Mouse (Mus musculus) kidney, postnatal 0 days (tissue): ENCODE results near the gene Tsga10ip. TPM values are rescaled to one million over a fixed set of nuclear protein-coding genes. Genes with fewer than 3 reads are reported as not detected.

Experiments used
- ATAC-seq: fragments of 200-750 bp; cut with Nextera tagmentation; replicated peaks from 2 replicates; pipeline ENCODE4 v1.8.0; 2017; ENCODE audit warnings: low read depth, moderate number of reproducible peaks, moderate TSS enrichment, moderate library complexity; ENCODE audit not compliant: low FRiP score
- DNase-seq: peaks from one replicate; pipeline ENCODE4 v3.0.0-alpha.2; 2016; ENCODE audit warnings: low spot score
- H3K27ac ChIP-seq: fragments of 300-500 bp; sonication (generic); 2 replicates; pipeline ENCODE4 v1.5.1; 2014; ENCODE audit warnings: mild to moderate bottlenecking
- H3K27me3 ChIP-seq: fragments of 300-500 bp; sonication (generic); 2 replicates; pipeline ENCODE4 v1.6.1; 2014; ENCODE audit warnings: low read length, mixed read lengths; ENCODE audit not compliant: insufficient read depth
- H3K36me3 ChIP-seq: fragments of 300-500 bp; sonication (generic); 2 replicates; pipeline ENCODE4 v1.6.1; 2014; ENCODE audit warnings: low read length, mixed read lengths; ENCODE audit not compliant: insufficient read depth
- H3K4me1 ChIP-seq: fragments of 300-500 bp; sonication (generic); replicated peaks from 2 replicates; pipeline ENCODE4 v1.6.1; 2014; ENCODE audit warnings: antibody characterized with exemption, low read length, mixed read lengths; ENCODE audit not compliant: insufficient read depth
- H3K4me2 ChIP-seq: fragments of 300-500 bp; sonication (generic); 2 replicates; pipeline ENCODE4 v1.6.1; 2014; ENCODE audit warnings: mild to moderate bottlenecking, low read length, moderate library complexity, mixed read lengths
- H3K4me3 ChIP-seq: fragments of 300-500 bp; sonication (generic); replicated peaks from 2 replicates; pipeline ENCODE4 v1.5.1; 2014; ENCODE audit warnings: low read depth, low read length
- H3K9ac ChIP-seq: fragments of 300-500 bp; sonication (generic); 2 replicates; pipeline ENCODE4 v1.6.1; 2014; ENCODE audit warnings: low read depth, low read length
- H3K9me3 ChIP-seq: fragments of 300-500 bp; sonication (generic); replicated peaks from 2 replicates; pipeline ENCODE4 v1.6.1; 2016; ENCODE audit warnings: low read length, inconsistent platforms, mixed read lengths
- CTCF ChIP-seq: IDR thresholded peaks from 2 replicates; pipeline ENCODE4 v1.5.1; 2016; ENCODE audit warnings: antibody characterized with exemption, low read depth, mild to moderate bottlenecking, moderate library complexity
- WGBS: fragments of 180-500 bp; shearing (Covaris S2); extraction: QIAGEN DNeasy Blood & Tissue Kit; methylation state at CpG from one replicate; pipeline ENCODE4 v1.1.7; 2014; 5-methylcytosine and 5-hydroxymethylcytosine counted together
- polyA plus RNA-seq: library from polyadenylated mRNA; unstranded; fragments of >200 nt; fragmentation: Nextera tagmentation; extraction: Ambion mirVana; gene quantifications from 2 replicates; pipeline ENCODE4 v1.2.1, GENCODE M21; 2015

Gene Tsga10ip
- polyA plus RNA-seq, 1 experiment from 2014 or later = 0.39 TPM

GRCm38 (mm10) chr19:5429806-5430205 lies 27.5 kb upstream of the Tsga10ip start:
- no peak for TF ChIP-seq CTCF
- Histone ChIP-seq H3K4me1 (peaks cover 24% of the 10 kb centered on the region), H3K27ac (no peak overlapping the region), H3K36me3 (0 out of 2 replicates have a peak, but pooled peaks cover 6% of the 10 kb centered on the region), H3K9ac (no peak overlapping the region), H3K4me3 (no peak overlapping the region), H3K9me3 (no peaks in the 10 kb centered on the region), H3K27me3 (no peaks in the 10 kb centered on the region), H3K4me2 (no peak overlapping the region)
- DNase-seq (no peak), ATAC-seq (no peak)
- WGBS = 68% methylated on average over 8 of the region's 8 CpGs

DNA sequence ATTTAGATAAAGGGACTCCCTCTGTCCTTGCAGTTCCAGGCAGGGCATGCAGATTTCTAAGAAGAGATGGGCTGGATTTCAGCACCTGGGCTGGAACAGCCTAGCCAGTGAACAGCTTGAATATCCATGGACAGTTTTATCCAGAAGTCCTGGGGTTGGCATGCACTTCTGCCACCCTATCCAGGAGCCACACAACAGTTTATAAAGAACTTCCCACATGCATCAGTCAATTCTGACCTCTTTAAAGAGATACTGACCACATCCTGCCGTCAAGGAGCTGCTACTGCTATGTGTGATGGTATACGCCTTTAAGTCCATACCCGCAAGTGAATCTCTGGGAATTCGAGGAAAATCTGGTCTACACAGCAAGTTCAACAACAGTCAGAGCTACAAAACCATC lies 26.9 kb upstream of the Tsga10ip start:
- Histone ChIP-seq H3K27ac (no peak overlapping the region), H3K27me3 (no peaks in the 10 kb centered on the region), H3K4me2 (no peak overlapping the region), H3K9me3 (no peaks in the 10 kb centered on the region), H3K36me3 (0 out of 2 replicates have a peak, but pooled peaks cover 6% of the 10 kb centered on the region), H3K4me1 (peaks cover 24% of the 10 kb centered on the region), H3K9ac (no peak overlapping the region), H3K4me3 (no peak overlapping the region)
- DNase-seq = no peak
- no peak for ATAC-seq
- no peak for TF ChIP-seq CTCF
- WGBS = 87% methylated on average over 4 of the region's 4 CpGs

- peaks cover 27% of the 10 kb centered on the region for H3K4me1 ChIP-seq
- TF ChIP-seq CTCF = peak; percentile 68
- H3K9me3 ChIP-seq = no peaks in the 10 kb centered on the region
- H3K4me2 ChIP-seq = no peak overlapping the region
- DNase-seq (peak; percentile 87), ATAC-seq (no peak)
- H3K27ac ChIP-seq = no peak overlapping the region
- 0 out of 2 replicates have a peak, but pooled peaks cover 6% of the 10 kb centered on the region for H3K36me3 ChIP-seq
- no peaks in the 10 kb centered on the region for H3K27me3 ChIP-seq
- WGBS = 78% methylated on average over 2 of the region's 2 CpGs
- H3K9ac ChIP-seq = no peak overlapping the region
- no peak overlapping the region for H3K4me3 ChIP-seq
Measured at GRCm38 (mm10) chr19:5428083-5428482, 25.8 kb upstream of the Tsga10ip start.

GRCm38 (mm10) chr19:5426640-5427290 lies 24.4 kb upstream of the Tsga10ip start:
- 88% methylated on average over 13 of the region's 13 CpGs for WGBS
- Histone ChIP-seq H3K9me3 (no peaks in the 10 kb centered on the region), H3K27ac (no peak overlapping the region), H3K4me3 (no peak overlapping the region), H3K4me2 (peak overlapping the region; percentile 76; the same call in 1 of the 2 replicates), H3K9ac (no peak overlapping the region), H3K27me3 (no peaks in the 10 kb centered on the region), H3K36me3 (peaks cover 12% of the 10 kb centered on the region; the same call in 1 of the 2 replicates), H3K4me1 (peaks cover 30% of the 10 kb centered on the region)
- ATAC-seq = no peak
- TF ChIP-seq CTCF = no peak
- no peak for DNase-seq

- no peak for TF ChIP-seq CTCF
- DNase-seq (no peak), ATAC-seq (no peak)
- Histone ChIP-seq H3K27me3 (no peaks in the 10 kb centered on the region), H3K4me1 (peaks cover 30% of the 10 kb centered on the region), H3K9me3 (no peaks in the 10 kb centered on the region), H3K36me3 (peaks cover 19% of the 10 kb centered on the region; the same call in 1 of the 2 replicates), H3K4me2 (peak overlapping the region; percentile 76), H3K4me3 (peak overlapping the region; percentile 67), H3K27ac (peak overlapping the region; percentile 82; the same call in 1 of the 2 replicates), H3K9ac (peak overlapping the region; percentile 85)
- WGBS = 76% methylated on average over 18 of the region's 18 CpGs
Measured at GRCm38 (mm10) chr19:5425906-5426565, 23.7 kb upstream of the Tsga10ip start.

DNA sequence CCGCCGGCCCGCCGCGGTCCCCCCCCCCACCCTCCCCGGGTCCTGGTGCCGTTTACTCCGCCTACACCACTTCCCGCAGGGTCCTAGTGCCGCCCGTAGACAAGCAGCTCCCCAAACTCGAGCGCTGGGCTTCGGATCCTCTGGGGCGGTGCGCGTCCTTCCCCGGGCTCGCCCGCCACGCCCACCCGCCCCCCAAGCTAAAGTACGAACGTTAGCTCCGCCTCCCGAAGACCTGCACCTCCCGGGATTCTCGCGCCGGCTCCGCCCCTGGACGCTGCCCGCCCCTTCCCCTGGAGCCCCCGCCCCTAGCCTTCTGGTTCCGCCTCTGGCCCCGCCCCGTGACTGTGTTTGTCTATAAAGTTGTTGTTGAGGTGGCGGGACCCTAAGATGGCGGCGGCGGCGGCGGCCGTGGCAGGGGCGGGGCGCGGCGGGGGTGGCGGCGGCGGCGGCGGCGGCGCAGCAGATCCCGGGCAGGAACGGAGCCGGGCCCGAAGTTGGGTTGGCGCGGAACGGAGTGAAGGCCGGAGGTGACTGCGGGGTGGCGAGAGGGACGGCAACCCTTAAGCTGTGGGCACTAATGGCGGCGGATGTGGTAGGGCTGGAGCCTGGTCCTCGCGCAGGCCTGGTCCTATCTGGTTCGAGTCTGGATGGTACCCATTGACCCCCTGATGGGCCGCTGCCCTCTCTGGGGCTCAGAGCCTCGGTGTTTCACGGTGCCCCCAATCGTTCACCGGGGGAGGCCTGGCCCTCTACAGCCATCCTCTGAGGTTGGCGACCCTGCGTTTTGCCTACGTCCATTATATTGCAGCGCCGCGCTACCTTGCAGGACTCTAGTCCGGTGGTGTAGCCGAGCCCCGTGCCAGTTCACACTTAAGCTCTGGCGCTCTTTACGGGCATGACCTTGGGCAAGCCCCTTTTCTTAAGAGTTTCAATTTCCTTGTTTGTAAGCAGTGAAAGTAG lies 22.7 kb upstream of the Tsga10ip start, which contains the start of the genes Drap1 and AI837181:
TSS of gene Drap1 (minus strand) at position 198 of the 960 bp plus-strand sequence.
TSS of gene AI837181 (plus strand) at position 363 of the 960 bp plus-strand sequence.
- peak; percentile 85 for ATAC-seq
- Histone ChIP-seq H3K36me3 (peaks cover 23% of the 10 kb centered on the region; the same call in 1 of the 2 replicates), H3K9ac (peak within 1 kb of the TSS; percentile 85), H3K4me3 (peak within 1 kb of the TSS; percentile 67), H3K4me2 (peak within 1 kb of the TSS; percentile 78), H3K9me3 (no peaks in the 10 kb centered on the region), H3K27ac (peak within 1 kb of the TSS; percentile 92), H3K4me1 (peaks cover 30% of the 10 kb centered on the region), H3K27me3 (no peaks in the 10 kb centered on the region)
- TF ChIP-seq CTCF = no peak
- DNase-seq = peak; percentile 99
- WGBS = under 1% methylated on average over 62 of the region's 87 CpGs
